Mouse (Mus musculus) heart, embryonic 11.5 days (tissue): ENCODE data around the gene Csde1. TPM values are rescaled to one million over a fixed set of nuclear protein-coding genes. Genes with fewer than 3 reads are reported as not detected.

ENCODE experiments used
- ATAC-seq: fragments of 200-750 bp; cut with Nextera tagmentation; replicated peaks from 2 replicates; pipeline ENCODE4 v1.8.0; 2017; ENCODE audit warnings: moderate library complexity; ENCODE audit not compliant: insufficient number of reproducible peaks, low FRiP score, low TSS enrichment
- H3K27ac ChIP-seq: fragments of 300-500 bp; sonication (generic); 2 replicates; pipeline ENCODE4 v1.5.1; 2014; ENCODE audit warnings: mild to moderate bottlenecking, low read depth, low read length
- H3K27me3 ChIP-seq: fragments of 300-500 bp; sonication (generic); 2 replicates; pipeline ENCODE4 v1.6.1; 2014; ENCODE audit warnings: mild to moderate bottlenecking, low read length, mixed read lengths; ENCODE audit not compliant: control insufficient read depth, insufficient read depth
- H3K36me3 ChIP-seq: fragments of 300-500 bp; sonication (generic); 2 replicates; pipeline ENCODE4 v1.6.1; 2014; ENCODE audit warnings: mild to moderate bottlenecking, low read length, moderate library complexity, mixed read lengths; ENCODE audit not compliant: control insufficient read depth, insufficient read depth
- H3K4me1 ChIP-seq: fragments of 300-500 bp; sonication (generic); 2 replicates; pipeline ENCODE4 v1.6.1; 2014; ENCODE audit warnings: low read length; ENCODE audit not compliant: control insufficient read depth, insufficient read depth
- H3K4me2 ChIP-seq: fragments of 300-500 bp; sonication (generic); 2 replicates; pipeline ENCODE4 v1.6.1; 2014; ENCODE audit warnings: mild to moderate bottlenecking, moderate library complexity
- H3K4me3 ChIP-seq: fragments of 300-500 bp; sonication (generic); 2 replicates; pipeline ENCODE4 v1.5.1; 2014; ENCODE audit warnings: low read depth, low read length
- H3K9ac ChIP-seq: fragments of 300-500 bp; sonication (generic); 2 replicates; pipeline ENCODE4 v1.6.1; 2014; ENCODE audit warnings: mild to moderate bottlenecking, low read depth, low read length, moderate library complexity
- H3K9me3 ChIP-seq: fragments of 300-500 bp; sonication (generic); replicated peaks from 2 replicates; pipeline ENCODE4 v1.6.1; 2016; ENCODE audit warnings: low read length; ENCODE audit not compliant: control insufficient read depth
- WGBS: fragments of 180-500 bp; shearing (Covaris S2); extraction: QIAGEN DNeasy Blood & Tissue Kit; methylation state at CpG from one replicate; pipeline ENCODE4 v1.1.7; 2014; ENCODE audit not compliant: insufficient replicate concordance; 5-methylcytosine and 5-hydroxymethylcytosine counted together
- polyA plus RNA-seq: library from polyadenylated mRNA; unstranded; fragments of >200 nt; fragmentation: Nextera tagmentation; extraction: Ambion mirVana; gene quantifications from 2 replicates; pipeline ENCODE4 v1.2.1, GENCODE M21; 2014

Gene Csde1
- polyA plus RNA-seq, 1 experiment from 2014 or later, result 335 TPM

DNA sequence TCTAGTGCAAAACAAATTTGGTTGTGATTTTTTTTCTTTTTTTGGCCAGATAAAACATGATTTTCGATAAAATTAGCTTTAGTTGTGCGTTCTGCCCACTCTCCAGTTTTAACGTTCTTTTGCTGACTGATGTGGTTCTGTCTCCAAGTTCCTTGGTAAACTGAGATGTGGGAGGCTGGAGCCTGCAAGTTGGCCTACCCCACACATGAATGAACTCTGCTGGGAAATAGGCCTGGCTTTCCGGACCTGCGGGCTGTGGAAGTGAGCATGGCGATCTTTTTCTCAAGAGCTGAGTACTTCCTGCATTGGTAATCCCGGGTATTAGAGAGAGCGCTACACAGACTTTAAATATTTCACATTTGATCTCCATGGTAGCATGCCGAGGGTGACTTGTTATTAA is 55.6 kb downstream of the Csde1 start:
- 81% methylated on average over 9 of the region's 9 CpGs for WGBS
- no peak overlapping the region for H3K4me3 ChIP-seq
- H3K36me3 ChIP-seq, result no peaks in the 10 kb centered on the region
- no peaks in the 10 kb centered on the region for H3K27me3 ChIP-seq
- no peak overlapping the region for H3K27ac ChIP-seq
- H3K9me3 ChIP-seq, result no peaks in the 10 kb centered on the region
- H3K9ac ChIP-seq, result no peak overlapping the region
- no peaks in the 10 kb centered on the region for H3K4me1 ChIP-seq
- no peak overlapping the region for H3K4me2 ChIP-seq
- ATAC-seq, result no peak

DNA sequence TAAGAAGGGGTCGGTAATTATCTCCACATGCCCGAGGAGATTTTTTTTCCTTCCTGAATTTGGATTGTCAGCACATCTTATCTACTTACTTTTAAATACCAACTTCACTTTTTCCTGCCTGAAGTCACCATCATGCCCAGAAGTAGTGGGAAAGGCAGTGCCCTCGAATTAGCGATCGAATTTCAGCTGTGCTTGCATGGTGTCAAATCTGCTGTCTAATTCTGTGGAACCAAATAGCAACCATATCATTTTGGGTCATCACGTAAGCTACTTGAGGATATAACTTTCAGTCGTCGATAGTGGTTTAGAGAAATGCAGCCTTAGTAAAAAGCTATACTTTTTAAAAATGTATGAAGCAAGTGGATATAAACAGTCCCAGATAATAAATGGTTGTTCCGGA is 56.2 kb downstream of the Csde1 start:
- H3K4me1 ChIP-seq, result peaks cover 5% of the 10 kb centered on the region; the same call in 1 of the 2 replicates
- H3K9ac ChIP-seq, result no peak overlapping the region
- ATAC-seq, result no peak
- no peak overlapping the region for H3K4me3 ChIP-seq
- no peaks in the 10 kb centered on the region for H3K36me3 ChIP-seq
- WGBS, result 87% methylated on average over 9 of the region's 9 CpGs
- H3K27ac ChIP-seq, result no peak overlapping the region
- no peak overlapping the region for H3K4me2 ChIP-seq
- H3K27me3 ChIP-seq, result no peaks in the 10 kb centered on the region
- no peaks in the 10 kb centered on the region for H3K9me3 ChIP-seq

DNA sequence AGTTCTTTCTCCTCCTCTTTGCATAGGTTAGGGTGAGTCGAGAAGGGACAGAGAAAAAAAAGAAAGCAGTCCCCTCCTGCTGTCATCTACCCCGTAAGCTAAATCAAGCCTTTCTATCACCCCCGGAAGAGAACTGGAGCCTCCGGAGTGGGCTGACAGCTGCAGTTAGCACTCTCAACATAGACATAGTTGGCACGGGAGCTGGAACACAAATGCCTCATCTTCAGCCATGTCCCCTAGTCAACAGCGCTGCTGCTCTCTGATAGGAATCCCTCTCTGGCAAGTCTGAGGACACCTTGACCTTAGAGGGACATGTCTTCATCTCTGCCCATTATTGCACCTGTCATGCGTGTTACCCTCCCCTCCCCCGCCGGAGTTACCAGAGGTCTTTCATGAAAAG is 59.1 kb downstream of the Csde1 start:
- peaks cover 10% of the 10 kb centered on the region for H3K4me1 ChIP-seq
- no peaks in the 10 kb centered on the region for H3K9me3 ChIP-seq
- no peak overlapping the region for H3K9ac ChIP-seq
- H3K4me2 ChIP-seq, result no peak overlapping the region
- H3K4me3 ChIP-seq, result no peak overlapping the region
- no peak overlapping the region for H3K27ac ChIP-seq
- H3K27me3 ChIP-seq, result no peaks in the 10 kb centered on the region
- whole genome bisulfite sequencing, result 75% methylated on average over 9 of the region's 9 CpGs
- ATAC-seq, result no peak
- H3K36me3 ChIP-seq, result no peaks in the 10 kb centered on the region

DNA sequence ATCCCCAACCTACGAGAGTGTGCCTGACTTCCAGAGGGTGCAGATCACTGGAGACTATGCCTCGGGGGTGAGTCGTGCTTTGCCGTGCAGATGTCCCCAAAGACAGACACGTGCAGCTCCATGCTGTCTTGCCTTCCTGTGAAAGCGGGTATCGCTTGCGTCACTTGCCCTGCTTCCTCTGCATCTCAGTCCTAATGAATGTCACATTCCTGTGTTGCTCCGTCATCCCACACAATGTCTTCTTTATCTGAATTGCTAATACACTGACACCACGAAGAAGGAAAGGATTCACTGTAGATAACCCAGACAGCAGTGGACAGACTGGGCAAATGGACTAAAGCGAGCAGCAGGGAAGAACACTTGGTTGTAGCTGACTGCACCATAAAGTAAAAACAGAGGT is 60.8 kb downstream of the Csde1 start:
- H3K4me1 ChIP-seq, result peaks cover 10% of the 10 kb centered on the region
- no peak overlapping the region for H3K9ac ChIP-seq
- H3K36me3 ChIP-seq, result no peaks in the 10 kb centered on the region
- no peak for ATAC-seq
- no peaks in the 10 kb centered on the region for H3K27me3 ChIP-seq
- no peaks in the 10 kb centered on the region for H3K9me3 ChIP-seq
- 43% methylated on average over 11 of the region's 11 CpGs for WGBS
- H3K27ac ChIP-seq, result no peak overlapping the region
- no peak overlapping the region for H3K4me2 ChIP-seq
- H3K4me3 ChIP-seq, result no peak overlapping the region

DNA sequence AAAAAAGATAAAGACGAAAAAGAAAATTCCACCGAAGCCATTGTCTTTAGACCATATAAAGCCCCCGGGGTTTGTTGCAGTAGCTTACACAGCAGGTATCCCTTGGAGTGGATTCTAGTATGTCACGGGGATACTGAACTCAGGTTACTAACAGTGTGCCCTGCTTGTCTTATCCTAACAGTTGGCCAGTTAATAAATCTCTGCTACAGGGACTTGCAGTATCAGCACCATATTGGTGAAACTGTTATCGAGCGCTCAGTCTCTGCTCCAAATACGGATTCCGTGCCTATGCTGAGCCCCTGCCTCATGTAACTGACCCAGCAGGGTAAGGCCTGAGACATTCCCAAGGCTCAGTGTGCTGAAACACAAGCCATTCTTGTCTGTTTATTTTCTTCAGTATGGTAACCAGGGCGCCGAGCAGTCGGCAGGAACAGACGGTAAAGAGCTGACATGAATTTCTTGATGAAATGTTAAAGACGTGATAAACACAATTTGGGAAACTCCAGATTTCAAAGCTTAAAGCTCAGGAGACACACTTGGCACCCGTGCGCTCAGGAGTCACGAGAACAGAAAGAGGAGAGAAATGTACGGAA is 61.7 kb downstream of the Csde1 start:
- no peaks in the 10 kb centered on the region for H3K9me3 ChIP-seq
- H3K9ac ChIP-seq, result no peak overlapping the region
- no peaks in the 10 kb centered on the region for H3K36me3 ChIP-seq
- no peak overlapping the region for H3K4me3 ChIP-seq
- WGBS, result 77% methylated on average over 17 of the region's 17 CpGs
- no peak overlapping the region for H3K27ac ChIP-seq
- H3K4me1 ChIP-seq, result peaks cover 10% of the 10 kb centered on the region
- H3K4me2 ChIP-seq, result no peak overlapping the region
- no peaks in the 10 kb centered on the region for H3K27me3 ChIP-seq
- no peak for ATAC-seq

DNA sequence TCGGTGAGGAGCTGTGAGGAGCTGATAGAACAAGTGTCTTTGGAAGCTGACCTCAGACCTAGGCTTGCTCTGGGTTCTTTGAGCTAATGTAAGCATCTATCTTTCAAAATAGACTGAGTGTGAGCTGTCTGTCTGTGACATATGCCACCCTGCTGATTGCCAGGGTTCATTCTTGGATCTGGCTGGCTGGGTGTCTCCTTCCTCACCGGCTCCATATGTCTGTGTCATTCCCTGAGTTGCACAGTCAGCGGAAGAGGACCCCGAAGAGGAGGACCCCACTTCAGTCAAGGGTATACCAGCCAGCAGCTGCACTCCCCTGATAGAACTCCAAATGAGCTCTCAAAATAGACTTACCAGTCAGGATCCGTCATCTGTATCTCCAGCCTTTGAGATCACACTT is 62.5 kb downstream of the Csde1 start:
- no peak overlapping the region for H3K4me2 ChIP-seq
- H3K4me1 ChIP-seq, result peaks cover 10% of the 10 kb centered on the region
- no peaks in the 10 kb centered on the region for H3K36me3 ChIP-seq
- H3K27me3 ChIP-seq, result no peaks in the 10 kb centered on the region
- WGBS, result 58% methylated on average over 5 of the region's 5 CpGs
- 0 out of 2 replicates have a peak overlapping the region, but pooled peaks have one; percentile 4 for H3K27ac ChIP-seq
- H3K4me3 ChIP-seq, result no peak overlapping the region
- H3K9ac ChIP-seq, result no peak overlapping the region
- no peak for ATAC-seq
- no peaks in the 10 kb centered on the region for H3K9me3 ChIP-seq

DNA sequence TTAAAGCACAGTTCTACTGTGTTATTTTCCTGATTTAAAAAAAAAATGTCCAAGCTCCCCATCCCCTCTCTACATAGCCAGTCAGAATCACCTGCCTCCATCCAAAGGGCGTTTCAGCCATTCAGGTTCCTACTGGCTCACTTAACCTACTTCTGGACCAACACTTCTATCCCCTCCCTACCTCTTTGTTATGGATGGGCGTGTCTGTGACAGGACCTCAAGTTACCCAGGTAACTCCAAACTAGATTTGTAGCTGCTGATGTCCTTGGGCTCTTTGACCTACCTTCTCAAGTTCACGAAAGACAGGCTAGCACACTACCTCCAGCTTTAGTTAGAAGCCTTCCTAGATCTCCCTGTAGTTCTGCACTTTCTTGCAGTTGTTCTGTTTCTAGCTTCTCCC is 65.8 kb downstream of the Csde1 start:
- H3K4me3 ChIP-seq, result no peak overlapping the region
- H3K27me3 ChIP-seq, result no peaks in the 10 kb centered on the region
- 73% methylated on average over 3 of the region's 3 CpGs for WGBS
- no peak overlapping the region for H3K9ac ChIP-seq
- H3K27ac ChIP-seq, result no peak overlapping the region
- no peaks in the 10 kb centered on the region for H3K36me3 ChIP-seq
- no peak overlapping the region for H3K4me2 ChIP-seq
- peaks cover 9% of the 10 kb centered on the region for H3K4me1 ChIP-seq
- H3K9me3 ChIP-seq, result no peaks in the 10 kb centered on the region
- no peak for ATAC-seq

DNA sequence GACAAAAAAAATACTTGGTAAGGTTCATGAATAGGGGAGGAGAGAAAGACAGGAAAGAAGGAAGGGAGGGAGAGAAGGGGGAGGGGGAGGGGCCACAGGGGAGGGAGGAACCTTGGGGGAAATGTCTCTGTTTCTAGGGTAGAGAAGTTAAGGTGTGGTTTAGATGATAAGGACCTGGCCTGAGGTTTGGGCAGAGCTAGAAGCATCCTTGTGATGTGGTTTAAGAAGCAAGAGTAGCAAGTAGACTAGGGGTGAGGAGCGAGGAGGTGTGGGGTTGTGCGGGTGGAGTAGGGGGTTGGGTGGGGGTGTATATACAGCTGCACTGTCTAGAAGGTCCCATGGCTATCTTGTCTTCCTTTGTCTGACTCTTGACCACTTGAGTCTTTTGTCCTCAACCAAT is 71.5 kb downstream of the Csde1 start:
- H3K27ac ChIP-seq, result no peak overlapping the region

DNA sequence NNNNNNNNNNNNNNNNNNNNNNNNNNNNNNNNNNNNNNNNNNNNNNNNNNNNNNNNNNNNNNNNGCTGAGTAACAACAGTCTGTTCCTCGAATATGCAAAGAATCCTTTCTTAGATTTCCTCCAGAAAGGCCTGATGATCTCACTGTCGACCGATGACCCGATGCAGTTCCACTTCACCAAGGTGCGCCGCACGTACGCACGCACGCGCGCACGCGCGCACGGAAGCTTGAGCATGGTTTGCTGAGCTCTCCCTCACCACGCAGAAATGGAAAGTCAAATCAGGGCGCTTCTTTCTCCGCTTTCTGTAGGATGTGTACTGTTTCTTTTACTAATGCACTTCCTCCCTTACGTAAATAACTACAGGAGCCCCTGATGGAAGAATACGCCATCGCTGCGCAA is 78.4 kb downstream of the Csde1 start:
- Histone ChIP-seq H3K36me3 (no peaks in the 10 kb centered on the region), H3K27ac (no peak overlapping the region), H3K27me3 (no peaks in the 10 kb centered on the region), H3K9ac (no peak overlapping the region), H3K4me1 (peaks cover 4% of the 10 kb centered on the region; the same call in 1 of the 2 replicates), H3K9me3 (no peaks in the 10 kb centered on the region), H3K4me2 (no peak overlapping the region), H3K4me3 (no peak overlapping the region)
- no peak for ATAC-seq
- 64% methylated on average over 23 of the region's 23 CpGs for WGBS

More for the DNA sequence above, 71.5 kb downstream of the Csde1 start:
- Histone ChIP-seq H3K4me1 (no peaks in the 10 kb centered on the region), H3K4me2 (no peak overlapping the region), H3K9me3 (no peaks in the 10 kb centered on the region), H3K36me3 (no peaks in the 10 kb centered on the region), H3K4me3 (no peak overlapping the region), H3K27me3 (no peaks in the 10 kb centered on the region), H3K9ac (no peak overlapping the region)
- WGBS, result 93% methylated on average over 2 of the region's 2 CpGs
- no peak for ATAC-seq
